36 mouse cellular contexts compared by ENCODE assay signal in genomic region chr12:100655972-100656371, GRCm38 (mm10).
"Had no signal": no experiment of that assay in that cellular context is flagged by ENCODE, and none has a peak within 500 bp of the region (broad histone marks: within the 10 kb centered on the region; RNA-seq: fewer than 3 reads in every experiment).

No protein-coding gene starts in this region.

- DNase-seq: heart, adult 18-20 months; heart, adult 2 months; heart, postnatal 10 days; heart, postnatal 14 days; heart, postnatal 36 days; heart, postnatal 4 days; kidney, adult 11 months; kidney, adult 18-20 months; kidney, adult 2 months; kidney, adult 8-10 months; kidney, adult 9 months; kidney, postnatal 10 days; kidney, postnatal 14 days; kidney, postnatal 25 days; kidney, postnatal 36 days; kidney, postnatal 4 days; layer of hippocampus, adult 9-11 months had no signal

- H3K4me1 ChIP-seq: heart, embryonic 10.5 days; heart, embryonic 15.5 days; hindbrain, embryonic 10.5 days; hindbrain, embryonic 12.5 days; hindbrain, embryonic 13.5 days; hindbrain, embryonic 15.5 days; intestine, embryonic 15.5 days; kidney, embryonic 15.5 days had no signal

- H3K27me3 ChIP-seq: heart, embryonic 12.5 days; heart, embryonic 13.5 days; heart, embryonic 15.5 days; hindbrain, embryonic 12.5 days; hindbrain, embryonic 13.5 days; hindbrain, embryonic 15.5 days; intestine, embryonic 15.5 days; kidney, embryonic 15.5 days had no signal

- H3K4me3 ChIP-seq: heart, adult 2 months; heart, embryonic 10.5 days; heart, embryonic 12.5 days; heart, embryonic 13.5 days; heart, embryonic 15.5 days; hindbrain, embryonic 10.5 days; hindbrain, embryonic 12.5 days; hindbrain, embryonic 13.5 days; hindbrain, embryonic 15.5 days; intestine, embryonic 15.5 days; kidney, embryonic 15.5 days; layer of hippocampus, adult 2 months had no signal

- H3K9me3 ChIP-seq: heart, embryonic 10.5 days; heart, embryonic 12.5 days; heart, embryonic 13.5 days; heart, embryonic 15.5 days; hindbrain, embryonic 10.5 days; hindbrain, embryonic 12.5 days; hindbrain, embryonic 13.5 days; hindbrain, embryonic 15.5 days; intestine, embryonic 15.5 days; kidney, embryonic 15.5 days had no signal

- H3K4me2 ChIP-seq: heart, embryonic 11.5 days; heart, embryonic 12.5 days; heart, embryonic 13.5 days; heart, embryonic 15.5 days; hindbrain, embryonic 12.5 days; hindbrain, embryonic 13.5 days; hindbrain, embryonic 14.5 days; hindbrain, embryonic 15.5 days; intestine, embryonic 15.5 days; kidney, embryonic 15.5 days had no signal

- H3K36me3 ChIP-seq: heart, embryonic 12.5 days; heart, embryonic 13.5 days; heart, embryonic 15.5 days; hindbrain, embryonic 10.5 days; hindbrain, embryonic 12.5 days; hindbrain, embryonic 13.5 days; hindbrain, embryonic 15.5 days; intestine, embryonic 15.5 days; kidney, embryonic 15.5 days had no signal

- H3K27ac ChIP-seq: heart, adult 2 months; heart, embryonic 10.5 days; heart, embryonic 13.5 days; heart, embryonic 15.5 days; hindbrain, embryonic 10.5 days; hindbrain, embryonic 12.5 days; hindbrain, embryonic 13.5 days; hindbrain, embryonic 14.5 days; hindbrain, embryonic 15.5 days; hindbrain, postnatal 0 days; intestine, embryonic 15.5 days; kidney, embryonic 15.5 days; kidney, postnatal 0 days; layer of hippocampus, adult 2 months had no signal

- ATAC-seq: hindbrain, embryonic 16.5 days; hindbrain, postnatal 0 days; inflammation-experienced regulatory T-cells, adult 6 months; intestine, embryonic 15.5 days; intestine, embryonic 16.5 days; intestine, postnatal 0 days had no signal

- H3K9ac ChIP-seq: heart, embryonic 12.5 days; heart, embryonic 13.5 days; heart, embryonic 15.5 days; hindbrain, embryonic 12.5 days; hindbrain, embryonic 13.5 days; hindbrain, embryonic 14.5 days; hindbrain, embryonic 15.5 days; intestine, embryonic 15.5 days; kidney, embryonic 15.5 days had no signal
